Mouse (Mus musculus): ENCODE results near the gene Cd7.

DNA sequence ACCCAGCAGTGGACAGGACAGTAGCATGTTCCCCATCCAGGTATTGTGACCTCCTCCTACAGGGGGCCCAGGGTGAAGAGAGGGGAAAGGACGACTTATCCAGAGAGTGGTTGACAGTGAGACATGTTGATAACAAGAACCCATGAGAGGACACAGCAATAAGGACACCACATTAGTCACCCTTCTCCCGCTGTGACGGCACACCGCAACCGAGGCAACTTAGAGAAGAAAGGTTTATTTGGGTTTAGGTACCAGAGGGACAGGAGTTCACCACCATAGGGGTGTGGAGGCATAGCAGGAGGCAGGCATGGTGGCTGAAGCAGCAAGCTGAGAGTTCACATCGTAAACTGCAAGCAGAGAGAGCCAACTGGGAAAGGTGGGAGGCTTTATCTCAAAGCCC, 33.0 kb downstream of the Cd7 start:
- TF ChIP-seq EP300 (IDR thresholded peaks at IDR 0.05; ENCODE audit: low read depth) (no peak), CTCF (IDR thresholded peaks at IDR 0.05; ENCODE audit: low read depth) (no peak)

Measured in liver, embryonic 14.5 days (tissue).